Mouse (Mus musculus) MN1 (cell line): ENCODE measurements at regions not wholly inside any gene's neighbourhood (a gene's known extent, or its start where the extent isn't known, plus 50 kb on each side); places are given as distances from the start of the nearest gene placed in this dataset.

ENCODE experiments used
- DNase-seq: peaks from one replicate; pipeline ENCODE4 v3.0.0-alpha.2; 2016; ENCODE audit warnings: low spot score

- no peak for DNase-seq
Observed at GRCm38 (mm10) chr8:89755951-89756350, 592.2 kb downstream of the Tox3 start.

DNA sequence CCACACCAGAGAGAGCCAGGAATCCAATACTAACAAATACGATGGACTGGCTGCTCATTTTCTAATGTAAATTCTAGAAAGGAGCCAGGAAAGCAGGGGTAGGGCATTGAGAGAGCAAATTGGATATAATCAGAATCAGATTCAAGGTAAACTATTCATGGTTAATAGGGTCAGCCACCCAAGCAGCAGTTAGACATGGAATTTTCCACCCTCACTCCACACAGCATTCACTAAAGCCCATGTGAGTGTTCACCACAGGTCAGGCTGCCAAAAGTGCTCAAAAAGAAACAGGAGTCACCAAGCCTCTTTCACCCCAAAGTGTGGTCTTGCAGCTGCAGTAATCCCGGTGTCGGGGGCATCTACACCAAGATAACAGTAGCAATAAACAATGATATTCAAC lies 596.9 kb downstream of the Tox3 start:
- DNase-seq: no peak

DNA sequence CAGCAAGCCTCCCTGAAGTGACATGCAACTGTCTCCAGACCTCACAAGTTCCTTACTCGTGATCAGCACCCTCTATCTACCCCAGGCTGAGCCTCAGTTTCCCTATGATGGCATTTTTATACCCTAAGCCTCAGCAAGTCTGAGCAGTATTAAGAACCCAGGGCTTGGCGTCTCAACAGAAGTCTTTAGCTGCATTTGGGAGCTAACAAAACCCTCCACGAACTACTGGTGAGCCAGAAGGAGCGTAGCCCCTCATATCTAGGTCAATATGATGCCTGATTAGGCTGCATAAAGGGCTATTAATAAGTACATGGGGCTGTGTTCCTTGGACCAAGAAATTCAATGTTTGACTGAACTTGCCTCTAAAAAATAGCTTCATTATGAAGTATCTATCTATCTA lies 600.4 kb downstream of the Tox3 start:
- no peak for DNase-seq

GRCm38 (mm10) chr8:89744267-89745028 lies 603.7 kb downstream of the Tox3 start:
- no peak for DNase-seq

DNA sequence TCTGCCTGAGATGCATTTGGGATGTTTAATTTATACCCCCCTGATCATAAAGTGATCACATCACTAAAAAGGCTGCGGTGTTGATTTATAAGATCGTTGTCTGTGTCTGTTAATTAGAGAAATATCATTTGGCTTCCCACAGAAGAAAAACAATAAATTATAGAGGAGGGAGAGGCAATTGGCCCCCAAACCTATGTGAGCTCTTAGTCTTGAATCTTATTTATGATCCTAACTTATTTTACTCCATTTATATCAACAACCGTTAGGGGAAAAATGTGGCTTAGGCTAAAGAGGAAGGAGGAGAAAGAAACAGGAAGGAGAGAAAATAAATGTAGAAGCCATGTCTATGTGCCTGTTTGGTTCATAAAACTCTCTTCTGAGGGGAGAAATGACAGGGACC lies 609.5 kb downstream of the Tox3 start:
- DNase-seq: no peak

GRCm38 (mm10) chr8:89737636-89738035 lies 610.5 kb downstream of the Tox3 start:
- no peak for DNase-seq

DNA sequence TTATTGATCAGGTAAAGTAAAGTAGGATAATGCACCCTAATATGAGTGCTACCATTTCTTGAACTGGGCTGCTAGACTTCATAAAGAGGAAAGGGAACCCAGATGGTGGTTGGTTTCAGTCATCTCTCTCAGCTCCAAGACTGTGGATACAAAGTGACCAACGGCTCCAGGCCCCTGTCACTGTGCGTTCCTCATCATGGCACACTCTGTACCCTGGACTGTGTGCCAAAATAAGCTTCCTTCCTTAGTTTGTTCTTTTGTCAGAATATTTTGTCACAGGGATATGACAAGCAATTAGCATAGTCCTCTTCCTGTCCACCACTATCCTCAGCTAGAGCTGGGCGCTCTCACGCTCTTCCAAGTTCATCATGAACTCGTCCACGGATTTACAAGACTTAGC lies 620.9 kb downstream of the Tox3 start:
- DNase-seq: no peak

GRCm38 (mm10) chr8:89721684-89722305 lies 626.3 kb downstream of the Tox3 start:
- no peak for DNase-seq

DNA sequence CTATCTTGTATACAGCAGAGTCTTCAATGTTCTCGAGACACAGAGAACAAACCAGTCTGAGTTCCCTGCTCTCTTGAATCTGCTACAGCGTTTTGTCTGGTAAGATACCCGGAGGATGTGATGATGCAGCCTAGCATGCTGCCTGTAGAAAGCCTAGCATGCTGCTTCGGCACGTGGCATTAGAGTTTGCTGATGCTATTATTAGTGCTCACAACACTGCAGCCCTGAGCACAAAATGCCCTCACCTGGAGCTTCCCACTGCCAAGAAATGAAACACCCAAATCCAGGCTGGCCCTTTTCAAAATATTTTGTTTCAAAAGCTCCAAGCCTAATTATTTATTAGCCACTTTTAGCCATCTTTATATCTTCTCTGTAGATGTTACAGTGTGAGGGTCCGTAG lies 634.3 kb downstream of the Tox3 start:
- DNase-seq: no peak

- no peak for DNase-seq
Observed at GRCm38 (mm10) chr8:89707341-89707928, 640.7 kb downstream of the Tox3 start.

DNA sequence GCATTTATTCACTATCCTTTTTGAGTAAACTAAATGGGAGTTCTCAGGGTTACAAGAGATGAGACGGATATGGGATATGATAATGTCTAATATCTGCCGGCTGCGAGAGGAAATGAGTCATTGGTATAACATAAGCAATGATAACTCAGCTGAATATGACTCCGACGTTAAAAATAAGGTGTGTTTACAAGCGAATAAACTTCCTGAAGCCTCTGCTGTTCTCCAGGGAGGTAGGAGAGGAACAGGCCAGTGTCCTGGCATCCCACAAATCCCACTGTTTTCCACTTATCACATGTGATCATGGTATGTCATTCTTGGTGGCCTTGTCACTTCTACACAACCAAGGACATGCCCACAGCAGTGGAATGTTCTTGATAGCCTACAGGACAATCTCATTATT lies 641.7 kb upstream of the Sall1 start:
- no peak for DNase-seq

GRCm38 (mm10) chr8:89680937-89681336 lies 637.0 kb upstream of the Sall1 start:
- DNase-seq: no peak

DNA sequence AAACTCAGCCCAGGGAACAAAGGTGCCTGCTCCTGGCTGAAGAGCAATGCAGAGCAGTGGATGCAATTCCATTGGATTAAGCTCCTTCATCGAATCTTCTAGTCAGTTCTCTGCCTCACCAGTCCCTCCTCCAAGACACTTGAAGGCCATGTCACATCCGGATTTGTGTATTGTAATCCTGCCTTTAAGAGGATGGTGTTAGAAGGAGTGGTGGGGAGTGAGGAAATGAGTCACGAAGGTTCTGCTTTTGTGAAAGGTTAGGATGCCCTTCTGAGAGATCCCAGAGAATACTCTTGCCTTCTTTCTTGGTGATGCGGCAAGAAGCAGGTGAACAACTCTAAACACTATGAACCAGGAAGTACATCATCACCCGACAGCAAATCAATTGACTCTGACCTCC lies 636.4 kb upstream of the Sall1 start:
- DNase-seq: no peak

GRCm38 (mm10) chr8:89679551-89679950 lies 635.6 kb upstream of the Sall1 start:
- DNase-seq: no peak

DNA sequence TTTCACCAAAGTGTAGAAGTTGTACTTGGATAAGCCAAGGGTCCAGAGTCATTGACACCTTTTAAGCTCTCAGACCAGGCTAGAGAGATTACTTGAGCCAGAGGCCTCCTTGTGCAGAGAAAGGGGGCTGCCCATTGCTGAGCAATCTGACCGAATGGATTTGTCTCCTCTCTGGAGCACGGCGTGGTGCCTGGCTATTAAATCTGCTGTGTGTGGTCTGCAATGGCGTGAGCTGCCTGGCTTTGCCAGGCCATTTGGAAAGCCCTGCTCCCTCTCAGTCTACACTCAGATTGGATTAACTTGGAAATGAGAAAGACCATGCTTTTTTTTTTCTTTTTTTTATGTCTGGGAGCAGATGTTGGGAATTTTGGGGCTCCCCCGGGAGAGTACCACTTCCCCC lies 633.3 kb upstream of the Sall1 start:
- DNase-seq: no peak

- no peak for DNase-seq
Observed at GRCm38 (mm10) chr8:89673911-89674310, 629.9 kb upstream of the Sall1 start.

DNA sequence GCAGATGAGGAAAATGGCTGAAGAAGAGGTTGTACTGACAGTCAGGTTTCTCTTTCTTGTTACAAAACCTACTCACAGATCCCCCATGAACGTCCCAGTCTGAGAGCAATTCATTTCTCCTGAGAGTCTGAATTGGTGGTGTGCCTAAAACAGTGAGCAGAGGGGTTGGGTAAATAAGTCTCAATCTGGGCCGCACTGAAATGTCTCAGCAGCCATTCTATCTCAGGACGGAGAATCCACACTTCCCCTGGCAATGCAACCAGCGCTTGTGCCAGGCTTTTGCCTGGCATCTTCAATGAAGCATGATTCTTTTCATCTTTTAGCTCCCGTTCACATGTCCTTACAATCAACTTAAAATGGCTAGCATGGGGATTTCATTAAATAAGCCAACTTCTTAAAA lies 628.7 kb upstream of the Sall1 start:
- no peak for DNase-seq

DNA sequence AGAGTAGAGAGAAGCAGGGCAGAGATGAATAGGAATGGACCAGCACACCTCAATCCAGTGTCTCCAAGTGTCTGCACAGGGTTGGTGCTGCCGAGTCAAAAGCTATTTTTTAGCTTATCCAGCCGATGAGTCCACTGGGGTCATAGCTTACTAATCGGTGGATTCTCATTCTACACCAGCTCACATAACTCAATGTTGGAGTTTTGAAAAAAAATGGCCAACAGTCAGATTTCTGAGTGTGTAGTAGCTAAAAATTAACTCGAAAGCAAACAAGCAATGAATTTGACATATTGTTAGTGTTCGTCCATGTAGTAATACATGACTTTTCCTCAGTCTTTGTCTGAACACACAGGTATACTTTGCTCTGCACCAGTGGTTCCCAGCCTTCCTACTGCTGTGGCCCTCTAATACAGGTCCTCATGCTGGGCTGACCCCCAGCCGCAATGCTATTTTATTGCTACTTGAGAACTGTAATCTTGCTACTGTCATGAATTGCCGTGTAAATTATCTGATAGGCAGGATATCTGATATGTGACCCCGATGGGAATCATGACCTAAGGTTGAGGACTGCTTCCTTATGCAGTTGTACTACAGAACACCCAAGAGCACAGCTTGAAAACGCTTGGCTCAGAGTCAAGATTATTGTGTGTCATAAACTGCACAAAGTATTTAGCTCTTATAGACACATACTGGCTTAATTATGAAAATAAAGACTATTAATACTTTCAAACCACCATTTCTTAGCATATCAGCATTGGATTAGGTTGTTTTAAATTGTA lies 621.1 kb upstream of the Sall1 start:
- no peak for DNase-seq

- no peak for DNase-seq
Observed at GRCm38 (mm10) chr8:89663859-89664258, 619.9 kb upstream of the Sall1 start.

DNA sequence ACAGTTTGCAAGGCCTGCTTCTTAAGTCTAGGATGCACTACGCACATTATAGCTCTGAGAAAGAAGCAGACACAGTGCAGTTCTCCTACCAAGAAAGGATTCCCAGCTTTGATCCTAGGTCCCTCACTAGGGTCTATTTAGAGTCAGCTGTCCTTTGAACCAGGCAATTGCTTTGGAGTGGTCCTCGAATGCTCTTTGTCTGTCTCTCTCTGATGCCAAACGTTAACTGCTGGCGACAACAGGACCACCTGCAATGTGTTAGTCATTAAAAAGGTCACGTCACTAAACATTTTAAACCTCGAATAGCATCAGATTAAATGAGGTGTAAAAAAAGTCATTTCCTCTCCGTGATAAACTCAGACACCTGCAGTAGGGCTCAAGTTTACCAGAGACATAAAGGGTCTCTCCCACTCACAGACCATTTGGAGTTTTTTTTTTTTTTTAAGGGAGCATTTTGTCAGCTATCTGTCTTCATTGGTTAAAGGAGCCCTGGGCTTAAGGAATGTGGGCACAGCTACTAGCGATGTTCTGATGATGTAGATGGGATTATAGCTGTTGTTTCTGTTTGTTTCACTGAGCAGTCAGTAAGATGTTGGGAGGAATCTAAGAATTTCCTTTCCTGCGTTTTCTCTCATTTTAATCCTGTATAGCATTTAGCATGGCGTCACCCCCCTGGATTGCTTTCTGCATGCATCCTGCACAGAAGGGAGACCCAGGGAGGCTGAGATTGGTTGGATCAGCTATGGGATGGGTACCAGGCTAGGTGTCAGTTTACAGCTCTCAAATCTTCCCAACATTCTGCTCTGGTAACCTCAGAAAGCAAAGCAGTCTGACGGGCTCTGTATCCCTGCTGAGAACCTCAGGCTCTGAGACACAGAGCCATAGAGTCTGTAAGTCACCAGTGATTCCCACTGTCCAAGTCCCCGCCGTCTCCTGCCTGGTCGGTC lies 615.3 kb upstream of the Sall1 start:
- no peak for DNase-seq

DNA sequence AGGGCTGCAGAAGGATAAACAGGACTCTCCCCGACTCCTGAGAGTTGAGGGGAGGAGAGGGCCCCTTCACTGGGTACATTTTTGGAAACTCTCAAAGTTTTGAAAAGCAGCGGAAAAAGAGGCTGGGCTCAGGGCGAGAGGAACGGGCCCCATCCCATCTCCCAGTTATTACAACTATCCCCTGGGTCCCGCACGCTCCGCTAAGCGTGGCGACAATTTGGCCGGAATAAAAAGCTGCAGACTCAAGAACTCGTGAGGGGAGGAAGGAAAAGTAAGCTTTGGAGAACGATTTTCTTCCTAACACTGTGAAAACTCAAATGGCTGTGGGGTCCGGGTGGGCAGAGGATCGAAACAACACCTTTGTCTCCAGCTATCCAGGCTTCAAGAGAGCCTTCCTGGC lies 611.4 kb upstream of the Sall1 start:
- DNase-seq: no peak
